Mouse (Mus musculus): ENCODE measurements around the gene Lsamp.

GRCm38 (mm10) chr16:40233066-40233465, 248.9 kb downstream of the Lsamp start:
- TF ChIP-seq CTCF (IDR thresholded peaks at IDR 0.05) (no peak), POLR2A (IDR thresholded peaks at IDR 0.05; ENCODE audit: insufficient read depth, low read depth, low read length) (no peak), EP300 (IDR thresholded peaks at IDR 0.05; ENCODE audit: insufficient read depth, low read depth, low read length) (no peak)
